Mouse (Mus musculus) olfactory bulb, adult 2 months (tissue): ENCODE results near the gene Bcorl1.

Experiments
- CTCF ChIP-seq: fragments of 200-500 bp; IDR thresholded peaks from 2 replicates; pipeline ENCODE4 v1.5.1; 2012; ENCODE audit warnings: low read depth, mild to moderate bottlenecking, low read length, moderate library complexity; ENCODE audit not compliant: insufficient read depth
- POLR2A ChIP-seq: fragments of 200-500 bp; IDR thresholded peaks from 2 replicates; pipeline ENCODE4 v1.6.1; 2012; ENCODE audit warnings: mild to moderate bottlenecking, low read depth, low read length, moderate library complexity; ENCODE audit not compliant: insufficient read depth

DNA sequence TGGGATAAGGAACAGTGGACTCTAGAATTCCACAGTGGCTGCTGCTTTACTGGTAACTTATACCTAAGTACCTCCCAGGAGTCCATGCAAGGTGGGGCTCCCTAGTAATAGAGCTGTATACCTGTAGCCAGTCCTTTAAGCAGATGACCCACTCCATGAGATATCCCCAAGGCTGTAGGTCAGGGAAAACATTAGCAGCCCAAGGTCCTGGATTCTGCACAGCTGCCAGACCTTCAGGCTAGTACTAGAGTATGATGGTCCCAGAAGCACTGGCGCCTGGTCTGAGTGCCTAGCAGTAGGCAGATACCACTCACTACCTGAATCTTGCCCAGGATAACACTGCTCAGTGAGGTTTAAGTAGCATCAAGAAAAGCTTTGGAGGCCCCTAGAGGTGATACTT is 93.1 kb downstream of the Bcorl1 start:
- TF ChIP-seq POLR2A (no peak), CTCF (no peak)
